Mouse (Mus musculus) splenic B cell, adult 2 months (primary cell): ENCODE measurements around the gene Cd28.

Experiments
- DNase-seq: peaks from one replicate; pipeline ENCODE4 v3.0.0-alpha.2; 2011; ENCODE audit warnings: low read depth, low spot score
- H3K27me3 ChIP-seq: 2 replicates; pipeline ENCODE4 v1.6.1; 2012; ENCODE audit warnings: mild to moderate bottlenecking, low read length, moderate library complexity, mixed read lengths; ENCODE audit not compliant: control insufficient read depth, poor library complexity, insufficient read depth, severe bottlenecking
- H3K36me3 ChIP-seq: 2 replicates; pipeline ENCODE4 v1.6.1; 2012; ENCODE audit warnings: mild to moderate bottlenecking, low read length, moderate library complexity, mixed read lengths; ENCODE audit not compliant: control insufficient read depth, poor library complexity, insufficient read depth, severe bottlenecking

Gene Cd28

DNA sequence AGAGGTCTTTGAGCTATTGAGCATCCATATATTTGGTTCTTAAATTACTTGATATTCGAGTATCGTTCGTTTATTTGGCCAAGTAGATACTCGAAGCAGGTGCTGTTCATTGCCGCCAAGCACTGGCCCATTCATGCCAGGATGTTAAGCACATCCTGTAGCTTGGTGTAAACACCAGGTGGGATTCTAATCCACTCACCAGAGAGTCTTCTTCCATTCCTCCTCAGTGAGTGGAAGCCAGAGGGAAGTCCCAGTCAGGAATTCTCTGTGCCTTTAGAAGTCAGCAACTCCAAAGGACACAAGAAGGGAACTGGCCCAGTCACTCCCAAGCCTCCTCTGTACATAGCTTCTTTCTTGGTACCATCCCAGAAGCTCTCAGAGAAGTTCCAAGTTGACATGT is at the start of gene Cd28:
Cd28 (plus strand) TSS at position 234 of the 400 bp plus-strand sequence.
- Histone ChIP-seq H3K36me3 (no peaks in the 10 kb centered on the region), H3K27me3 (no peaks in the 10 kb centered on the region)
- DNase-seq, result no peak

DNA sequence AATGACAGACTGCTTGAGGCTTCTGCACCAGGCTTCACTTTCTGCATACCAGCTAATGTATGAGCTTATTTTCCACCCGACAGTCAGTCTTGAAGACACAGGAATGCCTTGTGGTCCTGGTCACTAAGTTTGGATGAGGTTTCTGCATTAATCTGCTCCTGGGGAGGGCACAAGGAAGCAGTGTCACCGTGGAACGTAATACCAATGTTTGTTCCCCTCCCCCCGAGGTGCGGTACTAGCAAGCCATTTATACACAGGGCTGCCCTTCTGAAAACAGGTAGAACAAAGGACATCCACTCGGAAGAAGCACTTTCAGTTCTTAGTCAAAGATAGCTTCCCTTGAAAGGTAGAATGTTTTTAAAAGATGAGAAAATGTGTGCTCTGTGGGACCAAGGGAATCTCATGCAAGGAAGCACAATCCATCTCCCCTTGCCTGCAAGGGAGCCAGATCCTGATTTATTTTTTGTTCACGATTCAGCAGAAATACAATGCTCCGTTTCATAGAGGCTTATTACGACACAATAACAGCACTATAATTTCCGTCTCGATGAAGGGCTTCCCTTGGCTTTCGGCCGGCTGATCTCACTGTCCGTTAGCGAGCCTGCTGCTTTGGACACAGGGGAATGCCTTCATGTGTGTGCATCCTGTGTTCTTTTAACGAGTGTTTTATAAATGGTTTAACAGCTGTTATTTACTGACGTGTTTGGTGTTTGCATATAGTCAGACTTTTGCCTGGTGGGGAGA is 48.6 kb upstream of the Cd28 start:
- no peak for DNase-seq
- Histone ChIP-seq H3K27me3 (no peaks in the 10 kb centered on the region), H3K36me3 (no peaks in the 10 kb centered on the region)

DNA sequence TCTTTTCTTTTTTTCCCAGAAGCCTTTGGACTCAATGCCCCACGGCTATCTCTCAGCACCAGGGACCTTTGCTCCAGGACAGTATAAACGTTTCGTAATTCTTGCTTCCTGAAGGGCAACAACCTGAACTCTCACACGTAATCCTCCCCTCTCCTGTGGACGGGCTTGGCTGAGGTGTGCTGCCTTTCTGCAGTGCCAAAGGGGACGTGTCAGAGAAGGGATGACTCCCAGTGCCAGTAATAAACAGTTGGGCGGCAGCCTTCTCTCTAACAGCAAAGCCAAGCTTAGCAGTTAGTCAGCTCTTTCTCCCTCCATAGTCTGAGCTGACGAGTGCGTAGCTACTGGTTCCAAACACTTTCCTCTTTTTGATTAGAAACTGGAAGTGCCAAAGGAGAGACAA is 47.6 kb upstream of the Cd28 start:
- DNase-seq, result no peak
- Histone ChIP-seq H3K36me3 (no peaks in the 10 kb centered on the region), H3K27me3 (no peaks in the 10 kb centered on the region)

DNA sequence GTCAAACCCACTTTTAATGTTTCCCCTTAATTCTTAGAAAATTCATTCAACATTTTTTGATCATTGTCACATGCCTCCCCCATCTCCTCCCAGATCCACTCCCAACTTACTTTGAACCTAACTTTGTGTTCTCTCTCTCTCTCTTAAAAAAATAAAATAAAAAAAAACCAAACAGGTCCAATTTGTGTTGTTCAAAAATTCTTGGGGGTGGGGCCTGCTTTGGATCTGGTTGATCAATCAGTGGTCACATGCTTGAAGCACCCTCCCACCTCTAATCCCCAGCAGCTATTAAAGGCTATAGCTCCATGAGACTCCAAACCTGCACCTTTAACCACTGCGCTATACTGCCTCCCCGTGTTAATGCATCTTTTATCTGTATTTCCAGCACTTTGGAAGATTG is 46.9 kb upstream of the Cd28 start:
- no peaks in the 10 kb centered on the region for H3K36me3 ChIP-seq
- no peaks in the 10 kb centered on the region for H3K27me3 ChIP-seq
- DNase-seq, result no peak

DNA sequence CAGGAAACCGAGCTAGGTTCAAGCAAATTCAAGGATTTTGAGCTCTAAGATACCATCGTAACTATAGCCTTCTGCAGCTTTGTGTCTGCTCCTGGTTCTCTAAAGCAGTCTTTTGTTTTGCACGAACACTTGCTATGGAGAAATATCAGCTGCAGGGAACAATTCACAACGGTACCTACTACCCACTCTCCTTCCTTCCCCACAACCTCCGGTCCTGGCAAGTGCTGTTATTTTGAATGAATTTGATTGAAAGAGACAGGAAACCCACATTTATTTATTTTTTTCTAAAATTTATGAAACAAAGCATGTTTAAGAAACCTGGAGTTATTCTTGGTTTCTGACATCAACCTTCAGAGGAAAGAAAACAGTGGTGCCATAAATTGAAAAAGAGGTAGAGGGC is 46.4 kb upstream of the Cd28 start:
- DNase-seq, result no peak

DNA sequence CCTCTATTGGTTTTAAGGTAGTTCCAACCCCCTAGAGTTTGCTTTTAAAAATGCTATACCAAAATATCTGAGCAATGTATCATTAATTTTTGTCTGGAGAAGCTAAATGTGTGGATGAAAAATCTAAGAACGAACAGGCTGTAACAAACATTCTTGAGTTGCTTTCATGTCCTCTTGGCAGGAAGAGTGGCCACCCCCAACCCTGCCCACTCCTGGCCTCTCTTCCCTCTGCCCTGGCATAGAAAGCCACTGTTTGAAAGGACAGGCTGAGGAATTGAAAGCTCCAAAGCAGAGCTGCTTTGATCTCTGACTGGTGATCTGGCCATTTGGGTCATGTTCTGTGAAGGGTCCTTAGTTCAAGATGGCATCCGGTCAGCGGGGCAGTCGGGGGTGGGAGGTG is 32.8 kb upstream of the Cd28 start:
- DNase-seq, result no peak
- Histone ChIP-seq H3K27me3 (no peaks in the 10 kb centered on the region), H3K36me3 (no peaks in the 10 kb centered on the region)

More for the DNA sequence above, 46.4 kb upstream of the Cd28 start:
- Histone ChIP-seq H3K36me3 (no peaks in the 10 kb centered on the region), H3K27me3 (no peaks in the 10 kb centered on the region)

DNA sequence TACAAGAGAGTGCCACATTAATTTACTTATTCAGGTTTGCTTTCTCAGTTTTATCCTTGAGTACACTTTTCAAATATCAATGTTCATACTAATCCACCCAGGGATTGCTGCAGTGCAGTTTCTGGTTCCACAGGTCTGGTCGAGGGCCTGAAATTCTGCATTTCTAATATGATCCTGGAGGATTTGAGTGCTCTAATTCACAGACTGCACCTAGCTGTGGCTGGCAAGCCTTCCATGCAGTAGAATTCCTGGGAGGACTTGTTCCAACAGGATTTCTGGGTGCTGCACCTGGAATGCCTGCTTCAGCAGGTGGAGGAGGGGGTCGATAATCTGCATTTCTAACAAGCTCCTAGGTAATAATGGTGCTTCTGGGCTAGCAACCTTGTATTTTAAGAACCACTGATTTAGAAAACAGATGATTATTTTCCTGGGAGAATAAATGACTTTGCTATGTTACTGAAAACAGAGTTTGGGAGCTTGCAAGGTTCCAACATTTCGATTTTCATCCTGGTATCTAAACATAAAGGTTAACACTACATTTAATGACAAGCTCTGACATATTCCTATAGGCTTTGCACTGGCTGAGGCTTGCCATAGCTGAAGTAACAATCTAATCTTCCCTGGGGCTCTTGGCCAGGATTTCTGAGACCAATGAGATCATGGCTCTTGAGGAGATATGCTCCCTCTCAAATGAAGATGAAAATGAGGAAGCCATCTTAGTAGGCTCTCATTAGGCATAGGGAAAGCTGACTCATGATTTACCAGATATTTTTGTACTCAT is 20.3 kb upstream of the Cd28 start:
- no peak for DNase-seq
- H3K27me3 ChIP-seq, result no peaks in the 10 kb centered on the region

DNA sequence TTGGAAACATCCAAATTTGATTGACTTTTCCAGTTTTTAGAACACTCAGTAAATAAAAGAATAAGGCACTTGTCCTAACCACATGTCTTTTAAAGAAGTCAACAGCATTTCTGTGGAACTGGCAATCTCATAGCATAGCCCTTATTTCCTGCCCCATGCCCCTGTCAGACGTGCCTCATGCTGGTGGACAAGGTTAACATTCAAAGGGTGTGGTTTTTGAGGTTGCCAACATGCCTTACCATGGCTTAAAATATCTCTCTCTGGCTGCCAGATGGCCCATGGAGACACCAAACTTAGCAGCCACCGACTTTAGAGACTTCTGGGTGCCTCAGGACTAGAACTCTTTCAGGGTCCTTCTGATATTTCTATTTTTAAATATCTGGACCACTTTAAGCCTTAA is 14.0 kb upstream of the Cd28 start:
- H3K36me3 ChIP-seq, result no peaks in the 10 kb centered on the region
- no peaks in the 10 kb centered on the region for H3K27me3 ChIP-seq
- DNase-seq, result peak; percentile 9

More for the DNA sequence above, 20.3 kb upstream of the Cd28 start:
- H3K36me3 ChIP-seq, result no peaks in the 10 kb centered on the region

DNA sequence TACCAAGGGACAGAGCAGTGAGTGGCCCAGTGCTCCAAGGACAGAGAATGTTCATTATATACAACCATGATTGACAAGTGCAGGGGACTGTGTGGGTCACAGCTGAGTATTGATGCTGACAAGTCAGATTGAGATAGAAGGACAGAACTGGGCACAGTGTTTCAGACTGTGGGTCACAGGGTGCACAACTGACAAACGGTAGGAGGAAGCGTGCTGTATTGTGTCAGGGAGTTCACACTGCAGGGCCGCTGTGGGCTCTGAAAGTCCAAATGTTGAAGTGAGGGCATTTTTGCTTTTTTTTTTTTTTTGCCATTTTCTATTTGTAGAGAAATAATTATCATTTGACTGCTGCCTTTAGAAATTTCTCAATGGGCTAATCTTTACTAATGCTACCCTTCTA is 3.4 kb upstream of the Cd28 start:
- no peaks in the 10 kb centered on the region for H3K36me3 ChIP-seq
- no peak for DNase-seq

DNA sequence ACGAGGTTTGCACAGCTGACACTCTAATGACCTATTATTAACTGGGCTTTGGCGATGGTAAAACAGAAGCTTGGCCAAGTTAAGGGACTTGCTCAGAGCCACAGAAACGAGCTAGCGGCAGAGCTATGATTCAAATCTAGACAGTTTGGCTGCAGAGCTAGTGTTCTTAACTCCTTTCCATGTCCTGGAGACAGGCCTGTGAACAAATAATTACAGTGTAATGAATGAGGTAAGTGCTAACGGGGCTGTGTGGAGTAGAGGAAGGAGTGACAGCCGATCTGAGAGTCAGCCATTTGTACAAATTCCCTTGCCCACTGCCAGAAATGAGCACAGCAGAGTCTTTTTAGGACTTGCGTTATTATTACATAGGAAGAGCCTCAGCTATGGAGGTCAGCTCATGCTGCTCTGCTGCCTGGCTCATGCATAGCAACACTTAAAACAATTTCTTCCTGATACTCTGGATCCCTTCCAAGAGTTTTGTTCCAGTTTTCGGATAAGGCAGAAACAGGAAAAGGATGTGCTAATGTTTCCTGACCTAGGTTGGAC is 876 bp upstream of the Cd28 start:
- no peak for DNase-seq
- Histone ChIP-seq H3K27me3 (no peaks in the 10 kb centered on the region), H3K36me3 (no peaks in the 10 kb centered on the region)

More for the DNA sequence above, 3.4 kb upstream of the Cd28 start:
- no peaks in the 10 kb centered on the region for H3K27me3 ChIP-seq

DNA sequence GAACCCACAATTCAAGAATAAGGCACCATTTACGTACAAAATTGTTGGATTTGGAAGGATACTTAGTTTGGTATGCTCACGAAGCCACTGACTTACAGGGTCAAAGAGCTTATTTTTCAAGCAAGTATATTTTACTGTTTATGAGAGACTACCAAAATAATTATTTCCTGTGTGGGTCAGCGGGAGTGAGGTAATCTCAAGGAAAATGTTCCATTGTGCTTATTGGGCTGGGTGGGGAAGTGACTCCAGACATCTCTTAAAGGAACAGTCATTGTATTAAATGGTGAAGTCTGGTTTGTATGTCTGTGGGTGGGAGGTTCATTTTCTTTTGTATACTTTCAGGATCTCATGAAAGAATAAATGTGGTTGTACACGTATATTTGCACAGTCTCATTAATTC is 2.0 kb downstream of the Cd28 start:
- Histone ChIP-seq H3K36me3 (no peaks in the 10 kb centered on the region), H3K27me3 (no peaks in the 10 kb centered on the region)
- DNase-seq, result no peak

DNA sequence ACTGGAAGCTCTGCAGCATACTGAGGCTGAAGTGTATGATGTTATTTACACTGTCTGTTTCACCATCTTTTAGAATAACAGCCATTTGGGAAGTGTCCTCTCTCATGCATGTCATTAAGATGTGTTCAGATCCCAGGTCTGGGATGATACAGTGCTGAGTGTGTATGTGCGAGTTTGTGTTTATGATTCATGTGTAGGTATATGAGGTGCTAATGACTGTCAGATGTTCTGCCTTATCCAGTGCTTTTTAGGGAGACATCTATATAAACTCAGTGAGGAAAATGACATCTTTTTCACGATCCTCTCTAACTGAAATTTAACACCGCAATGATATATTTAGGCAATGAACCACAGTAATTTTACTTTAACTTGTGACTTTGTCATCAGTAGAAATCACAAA is 7.0 kb downstream of the Cd28 start:
- Histone ChIP-seq H3K27me3 (no peaks in the 10 kb centered on the region), H3K36me3 (no peaks in the 10 kb centered on the region)
- no peak for DNase-seq

DNA sequence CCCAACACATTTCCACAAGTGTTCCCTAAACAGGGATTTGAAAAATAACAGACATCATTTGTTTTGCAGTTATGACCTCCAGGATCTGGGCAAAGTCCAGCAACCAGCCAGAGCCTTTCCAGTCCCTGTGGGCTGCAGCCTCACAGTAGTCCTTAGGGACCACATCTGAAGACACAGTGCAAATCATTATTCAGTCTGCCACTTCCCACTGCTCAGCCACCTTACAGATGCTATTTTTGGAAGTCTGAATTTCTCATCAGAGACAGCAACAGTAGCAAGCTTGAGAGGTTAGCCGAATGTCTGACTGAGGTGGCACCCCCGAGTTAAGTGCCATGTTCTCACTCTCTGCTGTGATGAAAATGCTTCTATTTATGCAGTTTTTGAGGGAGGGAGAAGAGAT is 15.3 kb downstream of the Cd28 start:
- Histone ChIP-seq H3K27me3 (no peaks in the 10 kb centered on the region; the same call in 1 of the 2 replicates), H3K36me3 (no peaks in the 10 kb centered on the region)
- no peak for DNase-seq

DNA sequence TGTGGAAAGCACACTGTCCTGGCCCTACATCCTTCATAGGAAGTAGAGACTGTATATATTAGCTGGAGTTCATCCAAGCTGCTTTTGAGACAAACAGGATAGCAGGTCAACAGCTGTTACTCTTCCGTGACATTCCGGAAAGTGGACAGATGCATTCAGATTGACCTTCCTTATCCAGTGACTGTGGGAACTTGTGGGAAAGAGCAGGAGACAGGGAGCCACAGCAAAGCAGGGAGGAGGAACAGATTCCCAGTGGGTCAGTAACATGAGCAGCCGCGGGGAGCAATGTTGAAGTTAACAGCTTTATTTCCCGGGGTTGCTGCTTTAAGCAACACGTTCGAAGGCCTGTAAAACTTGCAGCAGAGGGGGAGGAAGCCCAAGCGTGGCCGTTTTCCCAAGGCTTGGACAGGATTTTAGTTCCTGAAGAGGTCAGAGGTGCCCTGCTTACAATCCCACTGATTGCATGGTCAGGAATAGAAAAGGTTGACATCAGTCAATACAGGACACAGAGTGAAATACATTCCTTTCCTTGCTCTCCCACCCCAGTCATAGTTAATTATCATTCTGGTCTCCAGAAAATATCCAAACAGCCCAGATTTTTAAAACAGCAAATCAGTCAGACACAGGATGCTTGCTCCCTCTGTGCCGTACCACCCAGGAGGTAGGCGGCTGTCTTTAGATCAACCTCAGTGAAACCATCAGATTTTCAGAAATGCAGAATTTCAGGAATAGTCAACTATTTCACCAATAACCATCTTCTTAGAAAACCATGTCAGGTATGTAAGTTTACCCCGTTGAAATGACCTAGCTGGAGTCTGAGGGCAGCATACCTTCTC is 18.7 kb downstream of the Cd28 start:
- H3K36me3 ChIP-seq, result no peaks in the 10 kb centered on the region
- no peaks in the 10 kb centered on the region; the same call in 1 of the 2 replicates for H3K27me3 ChIP-seq
- no peak for DNase-seq
